ENCODE assay signal across 8 mouse cellular contexts in genomic region chr10:82814096-82814970, GRCm38 (mm10). TPM values are rescaled to one million over a fixed set of nuclear protein-coding genes. Genes with fewer than 3 reads are reported as not detected.
DNase-seq lines count a peak whose midpoint lies in the region; ATAC-seq and TF ChIP-seq lines count a peak whose summit lies in the region.

No protein-coding gene starts in this region.

- no peak overlapping the region for H3K9ac ChIP-seq in forebrain, postnatal 0 days
- H3K9ac ChIP-seq in forebrain, embryonic 15.5 days (replicated peaks) = no peak overlapping the region
- no peak overlapping the region for H3K9ac ChIP-seq in kidney, embryonic 15.5 days

- TF ChIP-seq CTCF in forebrain, postnatal 0 days (IDR thresholded peaks at IDR 0.05; ENCODE audit: low read depth) = no peak

- H3K79me2 ChIP-seq in myocyte (ENCODE audit: control insufficient read depth, insufficient read depth) = no peaks in the 10 kb centered on the region

- H3K4me1 ChIP-seq in forebrain, postnatal 0 days (ENCODE audit: insufficient read depth) = no peaks in the 10 kb centered on the region
- H3K4me1 ChIP-seq in forebrain, embryonic 15.5 days = peaks cover 9% of the 10 kb centered on the region; the same call in 1 of the 2 replicates
- H3K4me1 ChIP-seq in kidney, embryonic 15.5 days = peaks cover 22% of the 10 kb centered on the region

- no peak for TF ChIP-seq POLR2A in myocyte (IDR thresholded peaks at IDR 0.05; ENCODE audit: insufficient read length, low read depth)

- H3K27me3 ChIP-seq in forebrain, postnatal 0 days (ENCODE audit: insufficient read depth, low read length) = no peaks in the 10 kb centered on the region
- H3K27me3 ChIP-seq in forebrain, embryonic 15.5 days = no peaks in the 10 kb centered on the region
- no peaks in the 10 kb centered on the region for H3K27me3 ChIP-seq in kidney, embryonic 15.5 days
- H3K27me3 ChIP-seq in myocyte (ENCODE audit: control insufficient read depth, insufficient read depth, insufficient read length) = no peaks in the 10 kb centered on the region

- no peak for DNase-seq in forebrain, postnatal 0 days
- DNase-seq in ZHBTc4 (ENCODE audit: low read depth, low spot score) = peak; percentile 66
- DNase-seq in cerebellum, adult 11 months = no peak
- DNase-seq in gastrocnemius, postnatal 14 days = no peak
- no peak for DNase-seq in cerebellum, adult 8-10 months

- peak; percentile 46 for ATAC-seq in forebrain, postnatal 0 days
- ATAC-seq in forebrain, embryonic 15.5 days (replicated peaks) = no peak
- peak; percentile 60 for ATAC-seq in kidney, embryonic 15.5 days (replicated peaks; ENCODE audit: low FRiP score)

- 46% methylated on average over 19 of the region's 19 CpGs for WGBS in forebrain, postnatal 0 days
- WGBS in forebrain, embryonic 15.5 days = 42% methylated on average over 19 of the region's 19 CpGs
- WGBS in kidney, embryonic 15.5 days = 12% methylated on average over 19 of the region's 19 CpGs

- H3K27ac ChIP-seq in forebrain, postnatal 0 days (ENCODE audit: low read depth, low read length) = no peak overlapping the region
- H3K27ac ChIP-seq in forebrain, embryonic 15.5 days (replicated peaks) = no peak overlapping the region
- H3K27ac ChIP-seq in kidney, embryonic 15.5 days = peak overlapping the region; percentile 71

- H3K4me2 ChIP-seq in forebrain, postnatal 0 days (ENCODE audit: low read depth) = no peak overlapping the region
- no peak overlapping the region for H3K4me2 ChIP-seq in forebrain, embryonic 15.5 days (replicated peaks)
- peak overlapping the region; percentile 33 for H3K4me2 ChIP-seq in kidney, embryonic 15.5 days
- H3K4me2 ChIP-seq in myocyte (ENCODE audit: low read depth) = peak overlapping the region; percentile 28

- H3K4me3 ChIP-seq in forebrain, postnatal 0 days (ENCODE audit: low read depth, low read length) = no peak overlapping the region
- H3K4me3 ChIP-seq in forebrain, embryonic 15.5 days = no peak overlapping the region
- H3K4me3 ChIP-seq in kidney, embryonic 15.5 days (replicated peaks) = no peak overlapping the region
- no peak overlapping the region for H3K4me3 ChIP-seq in myocyte

- no peaks in the 10 kb centered on the region for H3K9me3 ChIP-seq in forebrain, postnatal 0 days (ENCODE audit: low read length)
- H3K9me3 ChIP-seq in forebrain, embryonic 15.5 days = no peaks in the 10 kb centered on the region
- H3K9me3 ChIP-seq in kidney, embryonic 15.5 days (replicated peaks) = no peaks in the 10 kb centered on the region

- no peak overlapping the region for H3ac ChIP-seq in myocyte (ENCODE audit: control insufficient read depth, insufficient read length)

- no peaks in the 10 kb centered on the region for H3K36me3 ChIP-seq in forebrain, postnatal 0 days (ENCODE audit: insufficient read depth)
- no peaks in the 10 kb centered on the region for H3K36me3 ChIP-seq in forebrain, embryonic 15.5 days
- H3K36me3 ChIP-seq in kidney, embryonic 15.5 days = no peaks in the 10 kb centered on the region
- no peaks in the 10 kb centered on the region for H3K36me3 ChIP-seq in myocyte (ENCODE audit: control insufficient read depth, insufficient read depth)

- intact Hi-C loops in gastrocnemius, postnatal 14 days (cut with DNase I; ENCODE audit: low total_unique reads) = loop anchor here (10.0 kb wide), 1 partner anchor 50 kb away; the partner anchor contains the start of gene Eid3

TF ChIP-seq in myocyte, 11 proteins besides CTCF, POLR2A, EP300 and RAD21:
- no peak for TF ChIP-seq TCF12 (IDR thresholded peaks at IDR 0.05; ENCODE audit: insufficient read depth, poor library complexity, severe bottlenecking)
- 0 out of 2 replicates have a peak, but pooled peaks have one; percentile 4 for TF ChIP-seq CEBPB (IDR thresholded peaks at IDR 0.05; ENCODE audit: insufficient read depth, poor library complexity, severe bottlenecking)

RNA-seq across cellular contexts. Expression of gene Txnrd1, which starts 19.4 kb away (rescaled TPM):
- total RNA-seq in forebrain, postnatal 0 days (2014; rRNA removed) = 96.3 and 108 TPM in 2 replicates
- polyA plus RNA-seq in forebrain, postnatal 0 days (2015; fragmentation: Nextera tagmentation; extraction: Ambion mirVana) = 74.5 and 81.5 TPM in 2 replicates
- 172 and 174 TPM in 2 replicates for polyA plus RNA-seq in forebrain, embryonic 15.5 days (2015; fragmentation: Nextera tagmentation; extraction: Ambion mirVana)
- 105 and 107 TPM in 2 replicates for polyA plus RNA-seq in kidney, embryonic 15.5 days (2015; fragmentation: Nextera tagmentation; extraction: Ambion mirVana)
- polyA plus RNA-seq in myocyte (2012; fragmentation: generic; extraction: Trizol) = 77.0 TPM
- total RNA-seq in gastrocnemius, postnatal 14 days (2021) = 10 to 100 TPM; 27.5 to 30.4 TPM

RNA-seq across cellular contexts. Expression of gene Nfyb, which starts 50.4 kb away (rescaled TPM):
- total RNA-seq in forebrain, postnatal 0 days (2014; rRNA removed) = 69.2 and 78.1 TPM in 2 replicates
- 32.4 and 34.2 TPM in 2 replicates for polyA plus RNA-seq in forebrain, postnatal 0 days (2015; fragmentation: Nextera tagmentation; extraction: Ambion mirVana)
- 62.5 and 67.4 TPM in 2 replicates for polyA plus RNA-seq in forebrain, embryonic 15.5 days (2015; fragmentation: Nextera tagmentation; extraction: Ambion mirVana)
- 47.7 and 48.9 TPM in 2 replicates for polyA plus RNA-seq in kidney, embryonic 15.5 days (2015; fragmentation: Nextera tagmentation; extraction: Ambion mirVana)
- polyA plus RNA-seq in myocyte (2012; fragmentation: generic; extraction: Trizol) = 7.4 TPM
- total RNA-seq in gastrocnemius, postnatal 14 days (2021) = 10 to 100 TPM; 24.0 to 30.3 TPM

RNA-seq across cellular contexts. Expression of gene Eid3, which starts 52.1 kb away (rescaled TPM):
- 1.4 TPM in 2 replicates for total RNA-seq in forebrain, postnatal 0 days (2014; rRNA removed)
- polyA plus RNA-seq in forebrain, postnatal 0 days (2015; fragmentation: Nextera tagmentation; extraction: Ambion mirVana) = 0.14 and 0.30 TPM in 2 replicates
- 0.22 and 0.51 TPM in 2 replicates for polyA plus RNA-seq in forebrain, embryonic 15.5 days (2015; fragmentation: Nextera tagmentation; extraction: Ambion mirVana)
- 0.19 and 0.24 TPM in 2 replicates for polyA plus RNA-seq in kidney, embryonic 15.5 days (2015; fragmentation: Nextera tagmentation; extraction: Ambion mirVana)
- 0.43 TPM for polyA plus RNA-seq in myocyte (2012; fragmentation: generic; extraction: Trizol)
- under 1 TPM; 0.41 to 0.86 TPM for total RNA-seq in gastrocnemius, postnatal 14 days (2021)

Comparison
In these comparisons a context has a peak if more than half of its experiments do, and no peak if none do; other contexts are left out.
1. H3K4me2 ChIP-seq: peak in kidney, embryonic 15.5 days (single experiment) and myocyte (single experiment); none in forebrain, postnatal 0 days (single experiment) and forebrain, embryonic 15.5 days (single experiment).